Mouse (Mus musculus) heart, adult 8-10 months (tissue): ENCODE data around the gene Ndufb3. TPM values are rescaled to one million over a fixed set of nuclear protein-coding genes. Genes with fewer than 3 reads are reported as not detected.
A peak's percentile ranks its signal among the peaks of the same experiment; 100 is the strongest.
"Not testable (repeated sequence)": the region's sequence is repeated elsewhere in the genome, so short reads cannot be mapped to it uniquely, and the experiment has no call there.

ENCODE experiments used
- DNase-seq: peaks from one replicate; pipeline ENCODE4 v3.0.0; 2022; ENCODE audit warnings: low spot score
- total RNA-seq, 4 experiments: library from RNA; stranded (reverse); gene quantifications; 2 replicates each; pipeline ENCODE4 v1.2.4; 2022

Gene Ndufb3
- total RNA-seq: 100 to 1,000 TPM; 264 to 362 (median 303) TPM

DNA sequence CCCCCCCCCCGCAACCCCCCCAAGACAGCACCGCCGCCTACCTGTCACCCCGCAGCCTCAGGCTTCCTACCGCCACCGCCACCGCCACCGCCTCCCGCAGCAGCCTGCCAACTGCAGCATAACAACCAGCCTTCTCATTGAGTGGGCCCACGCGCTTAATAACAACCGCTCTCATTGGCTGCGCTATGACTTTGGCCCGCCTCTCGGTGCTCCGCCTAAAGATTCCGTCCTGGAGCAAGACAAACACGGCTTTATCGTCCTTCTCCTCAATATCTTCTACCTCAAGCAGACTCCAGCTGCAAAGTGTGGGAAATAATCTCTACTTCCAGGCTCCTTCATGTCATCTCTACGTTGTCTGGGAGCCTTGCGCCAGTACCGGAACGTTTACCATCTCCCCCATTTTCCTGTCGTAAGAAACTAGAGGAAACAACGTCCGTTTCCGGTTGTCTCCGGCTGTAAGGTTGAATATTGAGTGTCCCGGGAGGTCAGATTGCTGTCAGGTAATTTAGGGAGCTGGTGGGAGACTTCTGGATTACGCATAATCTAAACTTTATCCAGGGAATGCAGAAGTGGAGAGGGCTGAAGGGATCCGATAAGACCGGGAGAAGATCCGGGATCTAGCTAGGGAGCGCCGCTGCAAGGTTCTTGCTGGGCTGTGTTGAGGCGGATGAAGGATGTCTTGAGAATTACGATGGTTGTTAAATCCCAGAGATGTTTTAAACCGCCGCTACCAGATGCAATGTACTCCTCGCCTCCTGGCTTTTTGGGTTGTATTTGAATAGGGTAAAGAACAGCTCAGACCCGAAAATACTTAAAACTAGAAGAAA, at the start of gene Ndufb3, which contains the start of gene Fam126b:
Gene Ndufb3, plus strand, starts transcription at position 214 of the 827 bp plus-strand sequence.
Gene Fam126b, minus strand, starts transcription at position 153 of the 827 bp plus-strand sequence.
- DNase-seq: peak; percentile 92

DNA sequence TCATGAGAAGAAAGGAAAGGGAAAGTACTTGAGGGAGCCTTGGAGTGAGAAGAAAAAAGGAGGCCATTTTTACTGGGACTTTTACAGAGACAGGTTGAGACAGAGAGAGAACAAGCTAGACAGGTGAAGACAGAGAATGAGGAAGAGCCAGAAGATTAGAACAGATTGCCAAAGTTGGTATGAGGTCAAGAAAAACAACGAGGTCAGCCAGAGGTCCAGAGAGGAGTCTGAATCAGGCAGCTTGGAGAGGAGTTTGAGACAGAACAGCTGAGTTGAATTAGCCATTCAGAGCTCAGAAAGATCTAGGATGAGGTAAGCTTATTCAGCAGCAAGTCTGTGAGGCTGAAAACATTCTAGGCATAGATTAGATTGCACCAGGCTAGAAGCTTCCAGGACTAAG, 44.8 kb upstream of the Ndufb3 start:
- DNase-seq: no peak

DNA sequence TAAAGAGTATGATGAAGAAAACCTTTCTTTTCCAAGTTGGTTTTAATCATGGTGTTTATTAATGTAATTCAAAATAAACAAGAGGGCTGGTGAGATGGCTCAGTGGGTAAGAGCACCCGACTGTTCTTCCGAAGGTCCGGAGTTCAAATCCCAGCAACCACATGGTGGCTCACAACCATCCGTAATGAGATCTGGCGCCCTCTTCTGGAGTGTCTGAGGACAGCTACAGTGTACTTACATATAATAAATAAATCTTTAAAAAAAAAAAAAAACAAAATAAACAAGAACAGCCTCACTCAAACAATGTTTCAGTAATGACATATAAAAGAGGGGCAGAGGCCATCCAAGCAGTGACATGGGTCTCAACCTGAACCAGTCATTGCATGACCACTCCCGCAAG, 25.8 kb upstream of the Ndufb3 start:
- DNase-seq: not testable (repeated sequence)

DNA sequence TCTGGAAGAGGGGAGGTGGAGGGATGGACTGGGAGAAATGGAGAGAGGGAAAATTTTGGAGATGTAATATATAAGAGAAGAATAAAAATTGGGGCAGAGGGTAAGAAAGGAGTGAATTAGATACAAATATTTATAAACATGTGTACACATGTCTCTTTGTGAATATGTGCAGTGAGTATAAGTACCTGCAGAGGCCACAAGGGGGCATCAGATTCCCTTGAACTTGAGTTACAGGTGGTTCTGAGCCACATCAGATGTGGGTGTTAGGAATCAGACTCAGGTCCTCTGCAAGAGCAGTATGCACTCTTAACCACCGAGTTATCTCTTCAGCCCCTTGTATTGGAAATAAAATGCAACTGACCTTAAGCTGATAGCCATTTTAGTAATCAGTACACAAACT, 23.7 kb upstream of the Ndufb3 start:
- peak; percentile 31 for DNase-seq

DNA sequence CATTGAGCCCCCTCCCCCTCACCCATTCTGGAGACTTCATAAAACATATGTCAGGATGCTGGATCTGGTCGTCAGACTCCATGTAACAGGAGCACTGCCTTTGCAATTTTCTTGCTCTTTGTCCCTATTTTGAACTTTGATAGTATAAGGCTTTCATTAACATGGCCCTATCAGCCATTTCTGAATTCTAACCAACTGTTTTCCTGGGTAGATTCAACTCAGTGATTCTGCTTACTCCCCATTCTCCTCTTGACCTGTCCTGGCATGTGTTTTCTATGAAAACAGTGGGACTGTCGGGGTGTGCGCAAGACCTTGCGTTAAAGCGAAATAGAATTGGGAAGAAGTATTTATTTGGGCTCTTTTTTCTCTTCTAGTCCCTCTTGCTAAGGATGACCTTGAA, 21.2 kb upstream of the Ndufb3 start:
- no peak for DNase-seq

DNA sequence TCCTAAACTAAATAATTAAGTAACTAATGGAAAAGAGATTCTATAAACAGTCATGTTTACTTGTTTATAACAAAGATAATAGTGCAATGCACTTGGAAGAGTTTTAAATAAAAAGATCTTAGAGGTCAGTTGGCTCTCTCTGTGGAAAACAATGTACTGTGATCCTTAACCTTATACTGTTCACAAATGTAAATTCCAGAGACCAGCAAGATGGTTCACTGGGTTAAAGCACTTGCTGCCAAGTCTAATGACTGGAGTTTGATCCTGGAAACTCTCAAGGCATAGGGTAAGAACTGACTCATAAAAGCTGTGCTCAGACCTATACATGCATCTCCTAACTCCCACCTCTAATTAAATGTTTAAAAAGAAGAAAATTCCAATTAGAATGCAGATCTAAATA, 19.6 kb upstream of the Ndufb3 start:
- DNase-seq: no peak

DNA sequence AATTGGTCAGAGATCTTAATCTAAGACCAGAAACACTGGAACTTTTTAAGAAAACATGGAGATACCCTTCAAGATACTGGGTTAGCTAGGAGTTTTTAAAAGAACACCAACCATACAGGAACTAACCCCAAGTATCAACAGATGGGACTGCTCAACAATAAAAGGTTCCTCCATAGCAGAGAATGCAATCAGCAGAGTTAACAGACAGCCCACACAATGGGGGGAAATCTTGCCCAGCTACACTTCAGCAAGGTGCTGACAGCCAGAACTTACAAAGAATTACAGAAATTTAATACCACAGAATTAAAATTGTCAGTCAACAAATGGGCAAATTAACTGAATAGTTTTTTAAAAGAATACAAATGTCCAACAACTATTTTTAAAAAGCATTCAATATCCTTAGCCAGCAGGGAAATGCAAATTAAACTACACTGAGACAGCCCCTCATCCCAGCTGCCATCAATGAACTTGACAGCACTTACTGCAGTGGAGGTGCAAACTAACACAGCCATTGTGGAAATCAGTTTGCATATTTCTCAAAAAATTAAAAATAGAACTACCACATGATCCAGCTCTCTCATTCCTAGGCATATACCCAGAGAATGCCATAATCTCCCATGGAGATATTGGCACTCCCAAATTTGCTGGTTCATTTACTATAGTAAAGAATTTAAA, 17.6 kb upstream of the Ndufb3 start:
- DNase-seq: no peak

DNA sequence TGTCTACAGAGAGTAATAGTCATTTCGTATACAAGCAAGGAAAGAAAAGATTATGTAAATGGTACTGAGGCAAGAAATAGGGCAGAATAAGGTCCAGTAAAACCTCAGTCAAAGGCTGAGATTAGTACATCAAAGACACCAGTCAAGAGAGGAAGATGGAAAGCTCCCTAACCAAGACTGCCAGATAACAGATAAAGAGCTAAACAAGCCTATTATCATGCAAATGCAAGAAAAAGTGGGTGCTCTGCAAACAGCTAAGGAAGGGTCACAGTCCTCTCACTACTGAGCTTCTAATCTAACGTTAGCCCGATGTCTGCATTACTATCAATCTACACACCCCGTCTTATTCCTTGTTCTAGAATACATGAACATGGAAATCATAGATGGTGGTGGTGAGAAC, 15.7 kb upstream of the Ndufb3 start:
- DNase-seq: no peak

DNA sequence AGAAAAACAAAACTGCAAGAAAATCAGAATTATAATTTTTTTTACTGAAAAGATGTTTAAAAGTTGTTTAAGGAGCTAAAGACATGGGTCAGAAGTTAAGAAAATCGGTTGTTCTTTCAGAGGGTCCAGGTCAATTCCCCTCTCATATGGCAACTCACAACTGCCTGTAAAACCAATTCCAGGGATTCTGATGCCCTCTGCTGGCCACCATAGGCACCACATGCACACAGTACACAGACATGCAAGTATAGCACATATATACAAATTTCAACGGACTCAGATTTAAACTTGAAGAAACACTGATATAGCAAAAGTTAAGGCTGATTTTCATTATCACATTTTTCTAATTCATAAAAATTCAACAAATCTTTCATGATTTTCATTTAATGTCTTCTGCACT, 7.0 kb upstream of the Ndufb3 start:
- DNase-seq: no peak

DNA sequence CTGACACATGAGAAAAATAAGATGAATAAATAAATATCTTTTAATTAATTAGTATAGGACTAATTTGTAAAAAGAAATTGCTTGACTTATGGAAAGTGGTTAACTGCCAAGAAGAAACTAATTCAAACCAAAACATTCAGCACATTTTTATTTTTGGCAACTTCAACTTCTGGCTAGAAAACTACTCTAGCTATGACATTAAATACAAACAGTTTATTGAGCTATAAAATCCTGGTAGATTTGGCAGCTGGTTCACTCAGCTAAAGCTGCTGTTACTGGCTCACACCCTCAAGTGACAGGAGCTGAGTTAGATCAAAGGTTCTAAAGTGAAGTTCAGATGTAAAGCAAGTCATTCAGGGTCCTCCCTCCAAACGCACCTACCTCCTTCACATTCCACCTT, 3.6 kb upstream of the Ndufb3 start:
- DNase-seq: no peak

DNA sequence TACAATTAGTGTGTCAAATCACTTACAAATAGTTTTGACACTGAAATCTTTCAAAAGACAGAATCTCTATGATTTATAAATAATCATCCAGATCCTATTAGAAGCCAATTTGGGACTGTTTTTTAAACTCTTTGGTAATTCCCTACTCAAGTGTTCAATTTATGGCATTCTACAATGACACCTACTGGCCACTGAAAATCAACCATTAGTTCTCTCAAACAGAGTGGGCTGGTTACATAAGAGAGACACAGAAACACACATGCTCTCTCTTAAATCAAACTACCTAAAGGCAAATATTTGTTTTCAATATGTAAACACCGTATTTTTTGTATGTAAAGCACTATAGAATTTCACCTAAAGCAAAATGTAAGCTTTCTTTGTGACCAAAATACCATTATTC, 1.9 kb upstream of the Ndufb3 start:
- DNase-seq: peak; percentile 20

DNA sequence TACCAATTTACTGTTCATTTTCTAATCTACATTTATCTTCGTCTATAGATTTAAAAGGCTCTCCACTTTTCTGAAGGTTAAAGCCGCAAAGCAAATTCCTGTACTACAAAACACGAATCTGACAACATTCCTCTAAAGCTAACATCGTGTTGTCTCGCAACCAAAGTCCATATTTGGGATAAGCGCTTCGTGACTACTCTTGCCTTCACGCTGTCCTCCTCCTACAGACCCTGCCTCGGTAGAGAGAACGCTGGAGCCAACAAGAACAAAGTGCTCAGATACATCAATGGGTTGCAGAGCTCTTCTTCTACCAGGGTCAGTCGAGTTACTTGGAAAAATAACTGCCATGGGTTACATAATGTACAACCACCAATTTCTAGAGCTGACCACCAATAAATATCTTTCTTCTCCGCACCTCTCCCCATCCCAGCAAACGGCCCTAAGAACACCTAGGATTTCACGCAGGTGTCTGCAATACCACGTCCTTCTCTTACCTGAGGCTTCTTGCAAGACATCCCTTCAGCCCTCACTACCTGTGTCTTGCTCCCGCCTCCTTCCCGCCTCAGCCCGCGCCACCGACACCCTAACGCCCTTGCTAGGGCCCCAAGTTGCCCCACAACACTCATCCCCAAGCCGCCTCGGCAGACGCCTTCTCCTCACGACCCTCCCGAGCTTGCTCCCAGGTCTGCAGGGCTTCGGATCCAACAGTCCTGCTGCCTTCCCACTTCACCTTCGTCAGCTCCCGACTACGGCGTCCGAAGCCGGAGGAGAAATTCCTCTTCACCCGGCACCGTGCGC, 612 bp upstream of the Ndufb3 start:
- peak; percentile 8 for DNase-seq

DNA sequence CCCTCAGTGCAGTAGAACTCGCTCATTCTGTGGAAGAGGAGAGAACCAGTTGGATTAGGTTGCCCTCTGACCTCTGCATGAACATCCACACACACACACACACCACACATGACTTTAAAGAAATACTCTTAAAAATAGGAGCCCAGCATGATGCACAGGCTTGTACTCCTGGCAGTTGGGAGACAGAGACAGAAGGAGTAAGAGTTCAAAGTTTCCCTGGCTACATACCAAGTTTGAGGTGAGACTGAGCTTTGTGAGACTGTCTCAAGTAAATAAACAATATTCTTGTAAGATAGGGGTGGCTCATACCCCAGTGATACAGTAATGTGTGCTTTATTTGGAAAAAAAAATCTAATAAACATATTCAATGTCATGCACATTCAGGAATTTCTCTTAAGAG, 1.3 kb downstream of the Ndufb3 start:
- no peak for DNase-seq

DNA sequence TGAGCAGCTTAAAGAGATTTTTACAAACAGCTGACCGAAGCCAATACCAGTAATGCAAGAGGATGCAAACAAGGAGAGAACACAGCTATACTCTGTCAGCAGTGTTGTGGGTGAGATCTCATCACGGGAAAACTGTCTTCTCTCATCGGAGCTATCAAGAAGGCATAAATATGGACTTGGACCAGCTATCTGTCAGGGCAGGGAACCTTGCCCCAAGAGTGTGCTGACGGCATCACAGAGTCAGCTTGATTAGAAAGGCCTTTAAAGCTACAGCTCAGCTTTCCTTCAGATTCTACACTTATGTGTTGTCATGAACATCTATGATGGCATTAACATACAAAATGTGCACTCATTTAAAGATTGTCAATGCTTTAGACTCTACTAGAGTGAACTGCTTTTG, 16.5 kb downstream of the Ndufb3 start:
- DNase-seq: no peak

DNA sequence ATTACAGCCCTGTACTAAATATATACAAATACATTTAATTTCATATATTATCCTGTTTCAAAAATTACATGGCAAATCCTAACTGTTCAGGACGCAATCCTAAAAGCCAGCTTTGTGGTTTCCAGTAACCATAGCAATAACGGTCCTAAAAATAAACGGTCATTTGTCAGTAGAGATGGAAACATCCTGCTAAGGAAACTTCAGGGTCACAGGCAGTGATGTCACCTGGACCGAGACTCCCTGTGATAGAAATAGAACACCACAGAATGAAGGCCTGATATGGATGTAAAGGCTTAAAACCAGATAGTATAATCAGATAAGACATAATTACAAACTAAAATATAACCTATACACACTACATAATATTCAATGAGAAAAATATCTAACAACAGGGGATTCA, 17.6 kb downstream of the Ndufb3 start:
- no peak for DNase-seq

DNA sequence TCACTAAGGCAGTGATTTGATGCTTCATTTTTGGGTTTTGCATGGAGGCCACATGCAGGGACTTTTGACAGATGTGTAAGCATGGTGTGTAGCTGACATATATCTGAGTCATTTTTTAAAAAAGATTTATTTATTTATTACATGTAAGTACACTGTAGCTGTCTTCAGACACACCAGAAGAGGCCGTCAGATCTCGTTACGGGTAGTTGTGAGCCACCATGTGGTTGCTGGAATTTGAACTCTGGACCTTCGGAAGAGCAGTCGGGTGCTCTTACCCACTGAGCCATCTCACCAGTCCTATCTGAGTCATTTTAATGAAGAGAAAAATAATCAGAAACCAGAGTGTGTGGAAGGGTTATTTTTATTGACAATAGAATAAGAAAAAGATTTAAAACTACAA, 23.4 kb downstream of the Ndufb3 start:
- DNase-seq: not testable (repeated sequence)

DNA sequence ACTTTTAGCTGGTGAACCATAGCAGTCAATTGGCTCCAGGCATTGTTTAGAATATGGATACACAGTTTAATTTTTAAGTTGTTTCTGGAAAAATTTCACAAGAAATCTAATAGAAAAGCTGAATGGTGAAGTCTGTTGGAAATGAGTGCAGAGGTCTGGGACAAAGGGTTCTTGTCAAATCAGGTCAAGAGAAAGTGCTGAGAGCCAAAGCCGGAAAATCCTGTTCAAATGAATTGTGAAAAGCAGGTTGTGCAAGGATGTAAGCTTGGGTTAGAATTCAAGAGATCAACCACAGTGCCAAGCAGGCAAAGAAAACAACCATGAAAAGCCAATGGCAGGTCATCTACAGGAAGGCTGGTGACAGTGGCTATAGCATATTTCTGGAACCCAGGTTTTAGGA, 24.0 kb downstream of the Ndufb3 start:
- DNase-seq: no peak

DNA sequence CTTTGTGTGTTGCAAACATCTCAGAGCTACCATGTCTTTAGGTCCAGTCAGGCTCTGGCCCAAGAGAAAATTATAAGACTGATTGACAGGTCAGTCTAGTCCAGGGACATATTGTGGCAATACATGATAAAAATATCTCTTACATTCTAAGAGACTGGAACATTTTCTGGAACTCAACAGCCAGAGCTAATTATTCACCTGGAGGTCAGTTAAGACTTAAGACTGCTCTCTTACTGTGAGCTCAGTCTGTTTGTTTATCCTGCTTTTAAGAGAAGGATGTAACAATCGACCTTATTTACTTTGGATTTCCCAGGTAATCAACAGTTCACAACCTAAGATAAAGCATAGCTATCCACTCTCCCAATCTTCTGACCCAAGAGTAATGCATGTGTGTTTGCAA, 24.4 kb downstream of the Ndufb3 start:
- DNase-seq: no peak

DNA sequence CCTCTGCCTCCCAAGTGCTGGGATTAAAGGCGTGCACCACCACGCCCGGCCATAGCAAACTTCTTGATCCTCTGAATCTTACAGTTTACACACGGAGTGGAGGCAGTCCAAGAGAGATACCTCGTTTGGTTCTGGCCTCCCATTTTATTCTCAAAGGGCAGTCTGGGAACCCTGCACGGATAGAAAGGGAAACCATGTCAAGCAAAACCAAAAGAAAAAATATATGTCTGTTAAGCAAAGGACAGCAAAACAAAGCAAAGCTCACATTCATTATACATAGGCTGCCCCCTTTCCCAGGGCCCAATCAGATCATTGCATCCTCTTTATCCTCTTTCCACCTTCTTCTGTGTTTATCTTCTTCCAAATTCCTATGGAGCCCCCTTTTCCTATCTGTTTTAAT, 27.6 kb downstream of the Ndufb3 start:
- DNase-seq: peak; percentile 33

DNA sequence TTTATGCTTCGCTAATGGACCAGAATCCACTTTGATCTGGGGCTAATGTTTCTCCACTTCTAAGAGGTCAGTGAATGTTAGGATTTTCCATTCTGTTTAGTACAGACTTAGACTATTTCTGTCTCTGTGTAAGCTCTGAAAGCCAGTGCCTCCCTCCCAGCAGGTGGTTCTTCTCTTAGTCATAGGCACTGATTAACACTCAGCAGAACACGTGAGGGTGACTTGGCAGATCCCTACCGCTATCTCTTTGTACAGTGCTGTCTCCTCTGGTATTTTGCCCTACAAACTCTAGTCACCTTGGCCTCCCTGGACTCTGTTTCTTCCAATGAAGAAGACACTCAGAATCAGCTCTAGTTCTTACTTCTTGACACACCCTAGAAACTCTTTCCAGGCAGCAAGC, 28.2 kb downstream of the Ndufb3 start:
- DNase-seq: peak; percentile 58

DNA sequence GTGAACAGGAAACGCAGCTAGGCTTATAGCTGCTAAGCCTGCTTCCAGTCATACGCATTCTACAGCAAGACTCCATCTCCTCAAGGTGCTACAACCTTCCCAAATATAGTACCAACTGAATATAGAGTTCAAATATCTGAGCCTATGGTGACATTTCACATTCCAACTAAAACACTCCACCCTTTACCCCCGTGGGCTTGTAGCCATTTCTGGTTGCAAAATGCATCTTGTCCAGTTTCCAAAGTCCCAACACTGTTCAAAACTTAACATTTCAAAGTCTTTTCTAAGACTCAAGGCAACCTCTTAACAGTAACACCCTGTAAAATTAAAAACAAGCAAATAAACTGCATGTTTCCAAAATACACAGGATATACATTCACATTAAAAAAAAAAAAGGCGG, 29.0 kb downstream of the Ndufb3 start:
- DNase-seq: no peak

DNA sequence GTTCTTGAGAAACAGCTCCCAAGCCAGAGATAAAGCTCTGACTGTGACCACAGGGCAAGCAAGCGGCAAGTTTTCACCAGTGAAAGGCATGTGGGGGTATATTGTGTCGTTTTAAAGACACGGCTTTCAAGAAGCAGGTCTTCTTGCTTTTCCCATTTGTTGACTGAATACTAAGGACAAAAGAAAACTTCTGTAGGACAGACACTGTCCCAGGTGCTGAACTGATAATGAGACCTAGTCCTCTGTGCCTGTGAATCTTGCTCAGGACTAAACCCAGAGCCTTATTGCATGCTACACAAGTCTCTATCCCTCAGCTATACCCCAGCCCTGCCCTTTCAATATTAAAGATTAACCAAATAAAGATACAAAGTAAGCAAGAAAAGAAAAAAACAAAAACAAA, 30.0 kb downstream of the Ndufb3 start:
- no peak for DNase-seq
